Mouse (Mus musculus) thymus, adult 2 months (tissue): ENCODE data around the gene Sesn1. TPM values are rescaled to one million over a fixed set of nuclear protein-coding genes. Genes with fewer than 3 reads are reported as not detected.

Experiments used
- DNase-seq: peaks from one replicate; pipeline ENCODE4 v3.0.0; 2021
- H3K27ac ChIP-seq: fragments of 200-500 bp; 2 replicates; pipeline ENCODE4 v1.5.1; 2012; ENCODE audit warnings: low read length, control low read depth; ENCODE audit not compliant: control insufficient read depth, insufficient read depth
- H3K27me3 ChIP-seq: fragments of 200-500 bp; 2 replicates; pipeline ENCODE4 v1.6.1; 2012; ENCODE audit warnings: mild to moderate bottlenecking, low read length, moderate library complexity, mixed read lengths; ENCODE audit not compliant: control insufficient read depth, insufficient read depth
- H3K36me3 ChIP-seq: fragments of 200-500 bp; 2 replicates; pipeline ENCODE4 v1.6.1; 2012; ENCODE audit warnings: mild to moderate bottlenecking, low read length, moderate library complexity; ENCODE audit not compliant: control insufficient read depth, insufficient read depth
- H3K4me1 ChIP-seq: fragments of 200-500 bp; replicated peaks from 2 replicates; pipeline ENCODE4 v1.6.1; 2012; ENCODE audit warnings: low read length; ENCODE audit not compliant: control insufficient read depth, insufficient read depth
- H3K4me3 ChIP-seq: fragments of 200-500 bp; 2 replicates; pipeline ENCODE4 v1.5.1; 2012; ENCODE audit warnings: mild to moderate bottlenecking, low read length, control low read depth, moderate library complexity; ENCODE audit not compliant: control insufficient read depth, insufficient read depth
- CTCF ChIP-seq: fragments of 200-500 bp; IDR thresholded peaks from 2 replicates; pipeline ENCODE4 v1.5.1; 2012; ENCODE audit warnings: mild to moderate bottlenecking, control low read depth, low read length, moderate library complexity, borderline replicate concordance; ENCODE audit not compliant: control insufficient read depth, poor library complexity, insufficient read depth; ENCODE audit errors: extremely low read depth
- POLR2A ChIP-seq: fragments of 200-500 bp; IDR thresholded peaks from 2 replicates; pipeline ENCODE4 v1.6.1; 2012; ENCODE audit warnings: mild to moderate bottlenecking, low read length, control low read depth, moderate library complexity; ENCODE audit not compliant: control insufficient read depth, poor library complexity, insufficient read depth; ENCODE audit errors: extremely low read depth
- WGBS: fragments of 180-500 bp; shearing (Covaris S2); methylation state at CpG from one replicate; pipeline ENCODE4 v1.1.7; 2018; 5-methylcytosine and 5-hydroxymethylcytosine counted together
- polyA plus RNA-seq: library from polyadenylated mRNA; depleted of rRNA; stranded (reverse); fragments of >200 nt; gene quantifications from 2 replicates; pipeline ENCODE4 v1.2.3, GENCODE M21; 2012

Gene Sesn1
- polyA plus RNA-seq, 1 experiment, result 51.7 TPM

- no peak for DNase-seq
- WGBS, result over 99% methylated on average over 6 of the region's 6 CpGs
- no peak for TF ChIP-seq CTCF
- H3K27me3 ChIP-seq, result no peaks in the 10 kb centered on the region
- no peaks in the 10 kb centered on the region for H3K4me1 ChIP-seq
- peaks cover 87% of the 10 kb centered on the region for H3K36me3 ChIP-seq
- no peak overlapping the region for H3K4me3 ChIP-seq
- no peak overlapping the region for H3K27ac ChIP-seq
These were observed 92.1 kb downstream of the Sesn1 start for GRCm38 (mm10) chr10:41901864-41902263.

GRCm38 (mm10) chr10:41907473-41907872 lies 97.7 kb downstream of the Sesn1 start:
- Histone ChIP-seq H3K4me3 (no peak overlapping the region), H3K27ac (no peak overlapping the region), H3K4me1 (no peaks in the 10 kb centered on the region), H3K36me3 (peaks cover 65% of the 10 kb centered on the region), H3K27me3 (no peaks in the 10 kb centered on the region)
- no peak for TF ChIP-seq POLR2A
- TF ChIP-seq CTCF, result no peak
- no peak for DNase-seq
- 97% methylated on average over 11 of the region's 11 CpGs for WGBS

- Histone ChIP-seq H3K27me3 (no peaks in the 10 kb centered on the region), H3K27ac (no peak overlapping the region), H3K4me1 (no peaks in the 10 kb centered on the region), H3K4me3 (no peak overlapping the region), H3K36me3 (peaks cover 61% of the 10 kb centered on the region)
- DNase-seq, result no peak
- no peak for TF ChIP-seq CTCF
- no peak for TF ChIP-seq POLR2A
- 88% methylated on average over 4 of the region's 4 CpGs for WGBS
These were observed 98.2 kb downstream of the Sesn1 start for GRCm38 (mm10) chr10:41907950-41908349.

GRCm38 (mm10) chr10:41908899-41909298 lies 99.2 kb downstream of the Sesn1 start:
- Histone ChIP-seq H3K27me3 (no peaks in the 10 kb centered on the region), H3K4me1 (no peaks in the 10 kb centered on the region), H3K36me3 (peaks cover 52% of the 10 kb centered on the region), H3K4me3 (no peak overlapping the region), H3K27ac (no peak overlapping the region)
- WGBS, result 94% methylated on average over 6 of the region's 6 CpGs
- no peak for DNase-seq
- no peak for TF ChIP-seq POLR2A

- no peak for TF ChIP-seq POLR2A
- Histone ChIP-seq H3K27me3 (no peaks in the 10 kb centered on the region), H3K27ac (no peak overlapping the region), H3K4me1 (no peaks in the 10 kb centered on the region), H3K4me3 (no peak overlapping the region), H3K36me3 (peaks cover 16% of the 10 kb centered on the region)
- no peak for DNase-seq
- WGBS, result 95% methylated on average over 8 of the region's 8 CpGs
These were observed 102.7 kb downstream of the Sesn1 start for GRCm38 (mm10) chr10:41912290-41912994.

GRCm38 (mm10) chr10:41926726-41927125 lies 117.0 kb downstream of the Sesn1 start:
- Histone ChIP-seq H3K4me1 (no peaks in the 10 kb centered on the region), H3K36me3 (no peaks in the 10 kb centered on the region), H3K27me3 (no peaks in the 10 kb centered on the region), H3K27ac (no peak overlapping the region), H3K4me3 (no peak overlapping the region)
- WGBS, result 92% methylated on average over 14 of the region's 14 CpGs
- no peak for TF ChIP-seq CTCF
- no peak for TF ChIP-seq POLR2A
- no peak for DNase-seq

GRCm38 (mm10) chr10:41930966-41931365 lies 121.2 kb downstream of the Sesn1 start:
- Histone ChIP-seq H3K27me3 (no peaks in the 10 kb centered on the region), H3K4me3 (no peak overlapping the region), H3K4me1 (0 out of 2 replicates have a peak, but pooled peaks cover under 1% of the 10 kb centered on the region), H3K36me3 (no peaks in the 10 kb centered on the region), H3K27ac (no peak overlapping the region)
- 93% methylated on average over 4 of the region's 4 CpGs for WGBS
- no peak for DNase-seq
- no peak for TF ChIP-seq CTCF
- no peak for TF ChIP-seq POLR2A
